Mouse (Mus musculus): ENCODE measurements around the gene Cops9. TPM values are rescaled to one million over a fixed set of nuclear protein-coding genes. Genes with fewer than 3 reads are reported as not detected.

Gene Cops9
- total and polyA plus RNA-seq, 3 experiments = 144 to 241 (median 215) TPM

GRCm38 (mm10) chr1:92632196-92632595 lies 9.6 kb downstream of the Cops9 start:
- H3K36me3 ChIP-seq (ENCODE audit: control insufficient read depth, insufficient read depth, low read length) = no peaks in the 10 kb centered on the region

GRCm38 (mm10) chr1:92628227-92628626 lies 13.6 kb downstream of the Cops9 start:
- no peak overlapping the region for H3K27ac ChIP-seq
- no peak overlapping the region for H3K9ac ChIP-seq (ENCODE audit: low read depth, low read length)
- intact Hi-C loops (cut with DNase I) = no loop called here
- H3K79me2 ChIP-seq (replicated peaks; ENCODE audit: control insufficient read depth, insufficient read depth, low read length) = no peaks in the 10 kb centered on the region
- H3K4me1 ChIP-seq (ENCODE audit: control insufficient read depth, insufficient read depth, low read length) = no peaks in the 10 kb centered on the region
- DNase-seq = no peak
- TF ChIP-seq POLR2A (IDR thresholded peaks at IDR 0.05; ENCODE audit: insufficient read depth, low read depth, low read length) = no peak
- no peak for TF ChIP-seq EP300 (IDR thresholded peaks at IDR 0.05; ENCODE audit: insufficient read depth, low read depth, low read length)
- TF ChIP-seq CTCF (IDR thresholded peaks at IDR 0.05) = no peak
- H3K36me3 ChIP-seq (ENCODE audit: control insufficient read depth, insufficient read depth, low read length) = no peaks in the 10 kb centered on the region
- H3K27me3 ChIP-seq (ENCODE audit: control insufficient read depth, insufficient read depth, low read length) = no peaks in the 10 kb centered on the region
- 49% methylated on average over 4 of the region's 4 CpGs for WGBS
- H3K4me3 ChIP-seq = no peak overlapping the region

More at GRCm38 (mm10) chr1:92632196-92632595, 9.6 kb downstream of the Cops9 start:
- no peak overlapping the region for H3K27ac ChIP-seq
- no peak overlapping the region for H3K9ac ChIP-seq (ENCODE audit: low read depth, low read length)
- no peak for DNase-seq
- H3K27me3 ChIP-seq (ENCODE audit: control insufficient read depth, insufficient read depth, low read length) = no peaks in the 10 kb centered on the region
- no peak overlapping the region for H3K4me3 ChIP-seq
- TF ChIP-seq EP300 (IDR thresholded peaks at IDR 0.05; ENCODE audit: insufficient read depth, low read depth, low read length) (no peak), POLR2A (IDR thresholded peaks at IDR 0.05; ENCODE audit: insufficient read depth, low read depth, low read length) (no peak), CTCF (IDR thresholded peaks at IDR 0.05) (no peak)
- intact Hi-C loops (cut with DNase I) = no loop called here
- H3K4me1 ChIP-seq (ENCODE audit: control insufficient read depth, insufficient read depth, low read length) = no peaks in the 10 kb centered on the region
- H3K79me2 ChIP-seq (replicated peaks; ENCODE audit: control insufficient read depth, insufficient read depth, low read length) = no peaks in the 10 kb centered on the region
- 71% methylated on average over 5 of the region's 5 CpGs for WGBS

- no peaks in the 10 kb centered on the region for H3K4me1 ChIP-seq (ENCODE audit: control insufficient read depth, insufficient read depth, low read length)
- H3K36me3 ChIP-seq (ENCODE audit: control insufficient read depth, insufficient read depth, low read length) = no peaks in the 10 kb centered on the region
- TF ChIP-seq CTCF (IDR thresholded peaks at IDR 0.05) (no peak), EP300 (IDR thresholded peaks at IDR 0.05; ENCODE audit: insufficient read depth, low read depth, low read length) (no peak), POLR2A (IDR thresholded peaks at IDR 0.05; ENCODE audit: insufficient read depth, low read depth, low read length) (no peak)
- no peak overlapping the region for H3K9ac ChIP-seq (ENCODE audit: low read depth, low read length)
- no peaks in the 10 kb centered on the region for H3K27me3 ChIP-seq (ENCODE audit: control insufficient read depth, insufficient read depth, low read length)
- no peak overlapping the region for H3K4me3 ChIP-seq
- H3K79me2 ChIP-seq (replicated peaks; ENCODE audit: control insufficient read depth, insufficient read depth, low read length) = no peaks in the 10 kb centered on the region
- intact Hi-C loops (cut with DNase I) = no loop called here
- H3K27ac ChIP-seq = no peak overlapping the region
- DNase-seq = no peak
- 27% methylated on average over 4 of the region's 4 CpGs for WGBS
These were observed 23.4 kb downstream of the Cops9 start for GRCm38 (mm10) chr1:92618360-92618759.

GRCm38 (mm10) chr1:92617488-92617887 lies 24.3 kb downstream of the Cops9 start, which contains the start of gene Olfr12:
Gene Olfr12 (plus strand): TSS chr1:92617788.
- TF ChIP-seq EP300 (IDR thresholded peaks at IDR 0.05; ENCODE audit: insufficient read depth, low read depth, low read length) = no peak
- TF ChIP-seq CTCF (IDR thresholded peaks at IDR 0.05) = no peak
- no peak for TF ChIP-seq POLR2A (IDR thresholded peaks at IDR 0.05; ENCODE audit: insufficient read depth, low read depth, low read length)
- no peak within 1 kb of the TSS for H3K4me3 ChIP-seq
- H3K27ac ChIP-seq = no peak within 1 kb of the TSS
- no peak for DNase-seq
- no peaks in the 10 kb centered on the region for H3K36me3 ChIP-seq (ENCODE audit: control insufficient read depth, insufficient read depth, low read length)
- H3K79me2 ChIP-seq (replicated peaks; ENCODE audit: control insufficient read depth, insufficient read depth, low read length) = no peaks in the 10 kb centered on the region
- 70% methylated on average over 2 of the region's 2 CpGs for WGBS
- H3K27me3 ChIP-seq (ENCODE audit: control insufficient read depth, insufficient read depth, low read length) = no peaks in the 10 kb centered on the region
- no peaks in the 10 kb centered on the region for H3K4me1 ChIP-seq (ENCODE audit: control insufficient read depth, insufficient read depth, low read length)
- no peak within 1 kb of the TSS for H3K9ac ChIP-seq (ENCODE audit: low read depth, low read length)
- intact Hi-C loops (cut with DNase I) = loop anchor here (2.0 kb wide), 1 partner anchor 29 kb away; no protein-coding TSS in a partner anchor

GRCm38 (mm10) chr1:92616046-92616445 lies 25.7 kb downstream of the Cops9 start:
- Histone ChIP-seq H3K4me1 (ENCODE audit: control insufficient read depth, insufficient read depth, low read length) (no peaks in the 10 kb centered on the region), H3K27me3 (ENCODE audit: control insufficient read depth, insufficient read depth, low read length) (no peaks in the 10 kb centered on the region), H3K9ac (ENCODE audit: low read depth, low read length) (no peak overlapping the region), H3K36me3 (ENCODE audit: control insufficient read depth, insufficient read depth, low read length) (no peaks in the 10 kb centered on the region), H3K79me2 (replicated peaks; ENCODE audit: control insufficient read depth, insufficient read depth, low read length) (no peaks in the 10 kb centered on the region), H3K27ac (no peak overlapping the region), H3K4me3 (no peak overlapping the region)
- intact Hi-C loops (cut with DNase I) = loop anchor here (2.0 kb wide), 1 partner anchor 31 kb away; no protein-coding TSS in a partner anchor
- no peak for DNase-seq
- TF ChIP-seq EP300 (IDR thresholded peaks at IDR 0.05; ENCODE audit: insufficient read depth, low read depth, low read length) (no peak), POLR2A (IDR thresholded peaks at IDR 0.05; ENCODE audit: insufficient read depth, low read depth, low read length) (no peak), CTCF (IDR thresholded peaks at IDR 0.05) (no peak)
- WGBS = 49% methylated on average over 1 of the region's 1 CpGs

GRCm38 (mm10) chr1:92614516-92614915 lies 27.3 kb downstream of the Cops9 start:
- no peak overlapping the region for H3K4me3 ChIP-seq
- 5% methylated on average over 1 of the region's 1 CpGs for WGBS
- 0 out of 2 replicates have a peak, but pooled peaks cover 1% of the 10 kb centered on the region for H3K27me3 ChIP-seq (ENCODE audit: control insufficient read depth, insufficient read depth, low read length)
- TF ChIP-seq CTCF (IDR thresholded peaks at IDR 0.05) (peak; percentile 72), EP300 (IDR thresholded peaks at IDR 0.05; ENCODE audit: insufficient read depth, low read depth, low read length) (no peak)
- H3K79me2 ChIP-seq (replicated peaks; ENCODE audit: control insufficient read depth, insufficient read depth, low read length) = no peaks in the 10 kb centered on the region
- intact Hi-C loops (cut with DNase I) = loop anchor here (5.0 kb wide), 1 partner anchor 652 kb away; no protein-coding TSS in a partner anchor
- DNase-seq = no peak
- H3K4me1 ChIP-seq (ENCODE audit: control insufficient read depth, insufficient read depth, low read length) = no peaks in the 10 kb centered on the region
- H3K27ac ChIP-seq = no peak overlapping the region
- H3K9ac ChIP-seq (ENCODE audit: low read depth, low read length) = no peak overlapping the region
- H3K36me3 ChIP-seq (ENCODE audit: control insufficient read depth, insufficient read depth, low read length) = no peaks in the 10 kb centered on the region
